8 mouse cellular contexts compared by ENCODE assay signal in the genomic region with DNA sequence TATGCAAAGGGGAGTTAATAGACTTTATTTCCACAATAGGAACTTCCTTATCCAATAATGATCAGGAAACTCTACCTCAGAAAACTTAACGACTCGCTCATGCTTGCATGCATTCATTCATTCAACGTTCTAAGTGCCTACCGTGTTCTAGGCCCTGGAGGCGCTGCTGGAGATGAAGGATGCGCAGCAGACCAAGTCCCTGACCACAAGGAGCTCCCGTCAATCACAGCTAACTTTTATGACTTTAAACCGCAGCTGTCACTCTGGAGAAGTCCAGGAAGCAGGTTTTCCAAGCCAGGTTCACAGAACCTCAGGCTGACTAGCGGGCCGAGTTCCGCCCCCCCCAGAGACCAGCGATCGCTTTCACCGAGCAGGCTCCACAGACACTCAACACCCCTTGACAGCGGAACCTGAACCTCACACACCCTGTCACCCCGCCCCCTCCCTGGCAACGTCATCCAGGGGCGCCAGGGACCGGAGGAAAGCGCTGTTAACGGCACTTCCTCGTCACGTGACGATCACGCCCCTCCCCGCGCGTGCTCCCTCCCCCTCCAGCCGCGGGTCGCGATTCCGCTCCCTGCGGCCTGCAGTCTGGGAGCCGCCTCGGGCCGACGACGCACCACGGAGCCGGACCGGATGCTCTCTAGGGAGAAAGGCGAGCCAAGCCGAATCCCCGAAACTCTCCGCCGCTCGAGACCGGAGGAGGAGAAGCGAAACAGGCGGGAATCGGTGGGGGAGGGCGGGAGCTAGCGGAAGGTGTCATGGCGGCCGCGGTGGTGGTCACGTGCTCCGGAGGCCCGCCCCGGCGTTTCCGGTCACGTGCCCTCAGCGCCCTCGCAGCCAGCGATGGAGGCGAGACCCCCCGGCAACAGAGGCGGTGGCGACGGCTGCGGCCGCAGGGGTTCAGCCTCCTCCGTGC. TPM values are rescaled to one million over a fixed set of nuclear protein-coding genes. Genes with fewer than 3 reads are reported as not detected.
DNase-seq lines count a peak whose midpoint lies in the region; ATAC-seq and TF ChIP-seq lines count a peak whose summit lies in the region.

TSS of gene Hps5 (minus strand) at position 778 of the 919 bp plus-strand sequence.
TSS of gene Gtf2h1 (plus strand) at position 817 of the 919 bp plus-strand sequence.

- peak; percentile 21 for TF ChIP-seq CTCF in lung, postnatal 0 days (IDR thresholded peaks at IDR 0.05)

- peak within 1 kb of the TSS; percentile 77 for H3K4me3 ChIP-seq in hindbrain, embryonic 10.5 days
- peak within 1 kb of the TSS; percentile 87 for H3K4me3 ChIP-seq in lung, postnatal 0 days (ENCODE audit: low read depth, low read length)

- H3K9ac ChIP-seq in lung, postnatal 0 days (replicated peaks; ENCODE audit: low read depth), result peak within 1 kb of the TSS; percentile 84

- peak within 1 kb of the TSS; percentile 96 for H3K4me2 ChIP-seq in lung, postnatal 0 days (replicated peaks; ENCODE audit: low read depth, low read length)

- no peaks in the 10 kb centered on the region for H3K27me3 ChIP-seq in hindbrain, embryonic 10.5 days (ENCODE audit: insufficient read depth, poor library complexity, severe bottlenecking)
- H3K27me3 ChIP-seq in lung, postnatal 0 days (replicated peaks; ENCODE audit: insufficient read depth, low read length), result no peaks in the 10 kb centered on the region

- H3K9me3 ChIP-seq in hindbrain, embryonic 10.5 days, result no peaks in the 10 kb centered on the region
- no peaks in the 10 kb centered on the region for H3K9me3 ChIP-seq in lung, postnatal 0 days (ENCODE audit: low read length)

- WGBS in hindbrain, embryonic 10.5 days, result under 1% methylated on average over 75 of the region's 75 CpGs
- WGBS in lung, postnatal 0 days, result 1% methylated on average over 45 of the region's 75 CpGs

- peaks cover 29% of the 10 kb centered on the region for H3K36me3 ChIP-seq in hindbrain, embryonic 10.5 days
- peaks cover 2% of the 10 kb centered on the region; the same call in 1 of the 2 replicates for H3K36me3 ChIP-seq in lung, postnatal 0 days (ENCODE audit: insufficient read depth, low read length)

- TF ChIP-seq EP300 in lung, postnatal 0 days (IDR thresholded peaks at IDR 0.05), result no peak

- ATAC-seq in frontal cortex, adult (ENCODE audit: low TSS enrichment), result peak; percentile 96
- peak; percentile 99 for ATAC-seq in lung, postnatal 0 days

- H3K4me1 ChIP-seq in hindbrain, embryonic 10.5 days (replicated peaks), result peaks cover 27% of the 10 kb centered on the region
- peaks cover 10% of the 10 kb centered on the region; the same call in 1 of the 2 replicates for H3K4me1 ChIP-seq in lung, postnatal 0 days (ENCODE audit: insufficient read depth, low read depth, low read length)

- peak; percentile 85 for DNase-seq in MEL-GATA-1-ER (ENCODE audit: extremely low read depth, low read depth)
- peak; percentile 97 for DNase-seq in cerebellum, adult 8-10 months
- DNase-seq in hindbrain, embryonic 10.5 days (ENCODE audit: low spot score), result peak; percentile 97
- DNase-seq in layer of hippocampus, adult 9-11 months, result peak; percentile 97
- peak; percentile 97 for DNase-seq in lung, postnatal 0 days (ENCODE audit: low spot score)
- DNase-seq in ovary, postnatal 14 days (ENCODE audit: low spot score), result peak; percentile 96
- DNase-seq in thymus, postnatal 14 days, result peak; percentile 100

- H3K27ac ChIP-seq in hindbrain, embryonic 10.5 days, result peak within 1 kb of the TSS; percentile 100
- peak within 1 kb of the TSS; percentile 86 for H3K27ac ChIP-seq in lung, postnatal 0 days (ENCODE audit: low read length)

RNA-seq across cellular contexts. Expression of gene Hps5, which starts in this region (rescaled TPM):
- polyA plus RNA-seq in hindbrain, embryonic 10.5 days (2016; fragmentation: Nextera tagmentation; extraction: Ambion mirVana), result 20.0 and 21.1 TPM in 2 replicates
- 12.7 and 13.7 TPM in 2 replicates for polyA plus RNA-seq in lung, postnatal 0 days (2015; fragmentation: Nextera tagmentation; extraction: Ambion mirVana)

RNA-seq across cellular contexts. Expression of gene Gtf2h1, which starts in this region (rescaled TPM):
- polyA plus RNA-seq in hindbrain, embryonic 10.5 days (2016; fragmentation: Nextera tagmentation; extraction: Ambion mirVana), result 42.0 and 53.0 TPM in 2 replicates
- polyA plus RNA-seq in lung, postnatal 0 days (2015; fragmentation: Nextera tagmentation; extraction: Ambion mirVana), result 29.1 and 30.6 TPM in 2 replicates

Comparison
In these comparisons a context has a peak if more than half of its experiments do, and no peak if none do; other contexts are left out.
1. Peak in every context shown above with its lines: DNase-seq, ATAC-seq, H3K4me3 ChIP-seq and H3K27ac ChIP-seq.